Mouse (Mus musculus): ENCODE measurements around the gene Pou2f3. TPM values are rescaled to one million over a fixed set of nuclear protein-coding genes. Genes with fewer than 3 reads are reported as not detected.

The Pou2f3 gene
- 0.12 TPM in 1 of 2 replicates, not detected in the other for polyA plus RNA-seq (2015; fragmentation: Nextera tagmentation; extraction: Ambion mirVana)

DNA sequence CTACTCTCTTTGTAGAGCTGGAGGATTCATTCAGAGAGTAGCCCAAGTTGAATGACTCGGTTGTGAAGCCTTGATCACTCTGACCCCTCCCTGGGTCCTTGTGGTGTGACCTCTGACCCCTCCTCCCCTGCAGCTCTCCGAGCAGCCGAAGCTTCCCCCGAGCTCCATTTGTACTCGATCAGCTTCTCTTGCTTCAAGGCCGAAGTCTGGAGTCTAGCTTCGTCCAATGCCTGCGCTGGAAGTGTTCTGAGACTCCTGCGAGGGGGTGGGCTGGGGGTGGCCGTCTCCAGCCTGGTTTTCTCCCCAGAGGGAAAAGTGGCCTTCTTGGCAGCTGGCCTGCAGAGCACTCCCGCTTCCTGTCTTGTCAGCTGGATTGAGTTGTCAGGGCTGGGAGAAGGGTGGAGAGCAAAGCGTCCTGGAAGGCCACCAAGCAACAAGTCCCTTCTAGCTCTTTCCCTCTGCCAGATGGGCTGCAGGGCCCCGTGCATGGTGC is at the start of gene Pou2f3:
Pou2f3 (minus strand) TSS at position 180 of the 493 bp plus-strand sequence.
- Histone ChIP-seq H3K4me2 (peak within 1 kb of the TSS; percentile 27; the same call in 1 of the 2 replicates), H3K4me1 (replicated peaks) (peaks cover 22% of the 10 kb centered on the region), H3K27me3 (peaks cover 31% of the 10 kb centered on the region), H3K36me3 (no peaks in the 10 kb centered on the region), H3K9ac (0 out of 2 replicates have a peak within 1 kb of the TSS, but pooled peaks have one; percentile 15), H3K27ac (no peak within 1 kb of the TSS), H3K9me3 (no peaks in the 10 kb centered on the region), H3K4me3 (no peak within 1 kb of the TSS)
- WGBS = 2% methylated on average over 13 of the region's 13 CpGs
- no peak for ATAC-seq (ENCODE audit: low FRiP score)

DNA sequence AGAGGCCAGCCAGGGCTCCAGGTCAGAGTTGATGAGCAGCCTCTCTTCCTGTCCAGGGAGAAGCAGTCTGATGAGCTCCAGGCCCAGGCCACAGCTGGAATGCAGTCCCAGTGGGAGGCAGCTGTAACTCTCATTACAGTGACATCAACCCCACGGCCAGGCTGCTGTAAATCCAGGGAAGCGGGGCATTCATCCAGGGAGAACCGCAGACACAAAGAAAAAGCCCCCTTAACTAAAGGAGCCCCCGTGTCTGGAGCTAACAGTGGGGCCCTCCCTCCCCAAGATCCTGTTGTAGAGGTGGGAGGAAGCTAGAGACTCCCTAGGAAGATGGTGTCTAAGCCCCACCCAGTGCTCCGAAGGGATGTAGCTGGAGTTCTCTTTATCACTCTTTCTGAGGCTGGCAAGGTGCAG is 43.1 kb upstream of the Pou2f3 start:
- Histone ChIP-seq H3K36me3 (no peaks in the 10 kb centered on the region), H3K9me3 (no peaks in the 10 kb centered on the region), H3K9ac (no peak overlapping the region), H3K27ac (peak overlapping the region; percentile 26; the same call in 1 of the 2 replicates), H3K4me2 (no peak overlapping the region), H3K4me1 (replicated peaks) (peaks cover 8% of the 10 kb centered on the region), H3K27me3 (0 out of 2 replicates have a peak, but pooled peaks cover 6% of the 10 kb centered on the region), H3K4me3 (no peak overlapping the region)
- no peak for ATAC-seq (ENCODE audit: low FRiP score)
- WGBS = 23% methylated on average over 5 of the region's 5 CpGs

DNA sequence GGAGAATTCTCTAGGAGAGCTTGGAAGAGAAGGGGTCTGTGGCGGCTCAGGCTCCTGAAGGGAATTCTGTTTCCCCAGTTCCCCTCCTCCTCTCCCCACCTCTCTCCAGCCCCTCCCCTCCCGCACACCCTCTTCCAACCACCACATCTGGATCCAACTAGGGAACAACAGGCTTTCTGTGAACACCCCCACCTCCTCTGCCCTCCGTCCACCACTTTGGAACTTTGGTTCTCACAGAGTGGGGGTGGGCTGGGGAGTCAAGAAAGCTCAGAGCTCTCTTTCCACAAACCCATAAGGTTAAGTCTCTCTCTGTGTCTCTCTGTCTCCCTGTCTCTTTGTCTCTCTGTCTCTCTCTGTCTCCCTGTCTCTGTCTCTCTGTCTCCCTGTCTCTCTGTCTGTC is 42.6 kb upstream of the Pou2f3 start:
- 0 out of 2 replicates have a peak, but pooled peaks cover 6% of the 10 kb centered on the region for H3K27me3 ChIP-seq
- H3K4me3 ChIP-seq = no peak overlapping the region
- H3K4me2 ChIP-seq = no peak overlapping the region
- WGBS = 52% methylated on average over 3 of the region's 3 CpGs
- H3K36me3 ChIP-seq = no peaks in the 10 kb centered on the region
- peak overlapping the region; percentile 26; the same call in 1 of the 2 replicates for H3K27ac ChIP-seq
- no peak overlapping the region for H3K9ac ChIP-seq
- no peaks in the 10 kb centered on the region for H3K9me3 ChIP-seq
- peaks cover 8% of the 10 kb centered on the region for H3K4me1 ChIP-seq (replicated peaks)
- ATAC-seq (ENCODE audit: low FRiP score) = no peak

DNA sequence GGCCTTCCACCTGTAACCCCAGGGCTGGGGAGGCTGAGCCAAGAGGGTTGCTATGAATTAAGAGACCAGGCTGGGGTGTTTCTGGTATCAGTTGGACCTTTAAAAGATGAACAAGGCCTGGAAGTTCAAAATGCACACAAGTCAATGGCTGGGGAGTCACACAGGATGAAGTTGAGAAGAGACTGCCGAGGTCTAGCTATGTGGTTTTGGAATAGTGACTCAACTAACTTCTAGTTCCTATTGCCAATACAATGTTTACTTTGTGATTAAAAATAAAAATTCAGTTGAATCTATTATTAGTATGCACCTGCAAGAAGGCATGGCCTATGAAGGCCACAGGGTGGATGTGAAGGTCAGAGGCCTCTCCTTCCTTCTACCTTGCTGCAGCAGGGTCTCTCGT is 41.6 kb upstream of the Pou2f3 start:
- no peak overlapping the region for H3K9ac ChIP-seq
- H3K4me2 ChIP-seq = no peak overlapping the region
- no peaks in the 10 kb centered on the region for H3K36me3 ChIP-seq
- no peaks in the 10 kb centered on the region for H3K9me3 ChIP-seq
- no peak for ATAC-seq (ENCODE audit: low FRiP score)
- 0 out of 2 replicates have a peak, but pooled peaks cover 6% of the 10 kb centered on the region for H3K27me3 ChIP-seq
- peaks cover 8% of the 10 kb centered on the region for H3K4me1 ChIP-seq (replicated peaks)
- H3K27ac ChIP-seq = no peak overlapping the region
- H3K4me3 ChIP-seq = no peak overlapping the region
- 92% methylated on average over 2 of the region's 2 CpGs for WGBS

DNA sequence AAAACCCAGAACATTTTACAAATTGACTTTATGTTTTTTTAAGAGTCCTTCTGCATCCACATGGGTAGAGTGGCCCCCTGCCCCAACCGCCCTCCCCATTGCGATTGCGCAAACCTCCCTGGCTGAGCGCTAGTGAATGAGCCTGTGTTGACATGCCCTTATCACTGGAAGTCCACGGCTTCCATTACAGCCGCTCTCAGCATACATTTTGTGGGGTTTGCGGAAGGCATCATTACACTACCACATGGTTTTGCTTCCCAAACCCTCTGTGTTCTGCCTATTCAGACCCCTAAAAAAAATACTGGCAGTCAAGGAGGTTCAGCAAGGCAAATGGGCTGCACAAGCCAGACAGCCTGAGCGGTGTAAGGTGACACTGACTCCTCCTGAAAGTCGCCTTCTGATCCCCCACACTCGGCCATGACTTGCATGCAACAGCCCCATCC is 36.6 kb upstream of the Pou2f3 start:
- Histone ChIP-seq H3K4me3 (no peak overlapping the region), H3K9ac (no peak overlapping the region), H3K4me2 (no peak overlapping the region), H3K9me3 (no peaks in the 10 kb centered on the region), H3K36me3 (no peaks in the 10 kb centered on the region), H3K27me3 (peaks cover 18% of the 10 kb centered on the region; the same call in 1 of the 2 replicates), H3K4me1 (replicated peaks) (no peaks in the 10 kb centered on the region), H3K27ac (no peak overlapping the region)
- no peak for ATAC-seq (ENCODE audit: low FRiP score)
- WGBS = 51% methylated on average over 10 of the region's 10 CpGs

DNA sequence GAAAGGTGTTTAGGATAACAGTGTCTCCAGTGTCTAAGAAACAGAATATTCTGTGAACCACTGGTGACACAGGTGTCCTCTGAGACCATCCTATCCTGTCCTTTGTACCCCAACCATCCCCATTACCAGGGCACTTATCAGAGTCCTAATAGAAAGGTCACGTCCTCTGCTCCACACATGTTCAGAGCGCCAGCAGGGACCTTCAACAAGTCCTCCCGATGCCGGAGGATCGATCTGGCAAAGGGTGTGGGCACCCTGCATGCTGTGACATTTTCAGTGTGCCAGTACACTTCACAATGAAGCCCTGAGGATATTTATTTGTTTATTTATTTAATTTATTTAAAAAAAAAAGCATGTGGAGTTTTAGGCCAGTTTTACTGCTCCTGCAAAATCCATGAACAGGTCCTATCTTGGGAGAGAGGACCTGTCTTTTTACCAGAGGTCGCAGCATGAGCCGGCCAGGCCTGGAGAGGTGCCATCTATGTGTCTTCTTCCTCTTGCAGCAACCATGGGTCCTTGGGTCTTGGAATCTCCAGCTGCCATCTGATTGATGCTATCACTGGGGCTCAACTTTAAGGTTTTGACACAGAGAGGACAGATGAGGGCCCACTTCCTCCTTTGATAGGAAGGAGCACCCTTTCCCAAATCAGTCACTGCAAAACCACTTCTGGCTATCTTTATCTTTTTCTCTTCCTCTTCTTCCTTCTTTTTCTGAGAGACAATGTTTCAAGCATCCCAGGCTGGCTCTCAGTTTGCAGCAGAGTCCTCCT is 35.8 kb upstream of the Pou2f3 start:
- Histone ChIP-seq H3K27me3 (peaks cover 21% of the 10 kb centered on the region; the same call in 1 of the 2 replicates), H3K4me3 (no peak overlapping the region), H3K27ac (no peak overlapping the region), H3K4me1 (replicated peaks) (peaks cover 3% of the 10 kb centered on the region; the same call in 1 of the 2 replicates), H3K36me3 (no peaks in the 10 kb centered on the region), H3K4me2 (no peak overlapping the region), H3K9ac (no peak overlapping the region), H3K9me3 (no peaks in the 10 kb centered on the region)
- ATAC-seq (ENCODE audit: low FRiP score) = no peak
- WGBS = 90% methylated on average over 7 of the region's 7 CpGs

DNA sequence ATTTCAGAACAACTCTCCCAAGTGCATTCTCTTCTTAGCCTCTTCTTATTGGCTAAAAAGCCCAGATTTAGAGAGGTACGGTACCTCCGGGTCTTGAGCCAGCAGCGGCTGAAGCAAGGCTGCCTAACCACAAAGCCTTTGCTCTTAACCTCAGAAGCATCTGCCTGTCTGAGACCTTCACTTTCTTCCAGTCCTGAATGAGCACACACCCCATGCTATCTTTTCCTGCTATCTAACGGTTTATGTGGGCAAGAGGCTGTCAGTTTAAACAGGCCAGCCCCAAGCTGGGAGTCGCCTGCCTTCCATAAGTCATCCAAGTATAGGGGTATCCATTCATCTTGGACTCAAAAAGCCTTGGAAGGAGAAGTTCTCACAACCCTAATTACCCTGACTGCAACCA is 32.3 kb upstream of the Pou2f3 start:
- 85% methylated on average over 5 of the region's 5 CpGs for WGBS
- Histone ChIP-seq H3K9ac (no peak overlapping the region), H3K4me1 (replicated peaks) (peaks cover 23% of the 10 kb centered on the region), H3K4me3 (no peak overlapping the region), H3K27me3 (peaks cover 53% of the 10 kb centered on the region), H3K9me3 (no peaks in the 10 kb centered on the region), H3K27ac (no peak overlapping the region), H3K36me3 (no peaks in the 10 kb centered on the region), H3K4me2 (no peak overlapping the region)
- no peak for ATAC-seq (ENCODE audit: low FRiP score)

DNA sequence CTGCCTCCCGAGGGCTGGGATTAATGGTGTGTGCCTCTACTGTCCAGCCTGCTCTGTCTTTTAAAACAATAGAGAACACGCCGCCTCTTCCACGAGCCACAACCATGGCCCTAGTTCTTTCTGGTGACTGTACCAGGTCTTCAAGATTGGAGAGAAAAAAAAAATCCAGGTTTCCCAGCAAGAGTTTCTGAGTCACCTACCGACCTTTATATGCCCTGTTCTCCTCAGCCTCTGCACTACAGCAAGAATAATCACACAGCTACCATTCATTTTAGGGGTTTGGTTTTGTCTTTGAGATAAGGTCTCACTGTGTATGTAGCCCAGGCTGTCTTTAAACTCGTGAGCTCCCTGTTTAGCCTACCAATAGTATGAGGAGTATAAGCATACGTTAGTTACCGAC is 31.8 kb upstream of the Pou2f3 start:
- 89% methylated on average over 8 of the region's 8 CpGs for WGBS

DNA sequence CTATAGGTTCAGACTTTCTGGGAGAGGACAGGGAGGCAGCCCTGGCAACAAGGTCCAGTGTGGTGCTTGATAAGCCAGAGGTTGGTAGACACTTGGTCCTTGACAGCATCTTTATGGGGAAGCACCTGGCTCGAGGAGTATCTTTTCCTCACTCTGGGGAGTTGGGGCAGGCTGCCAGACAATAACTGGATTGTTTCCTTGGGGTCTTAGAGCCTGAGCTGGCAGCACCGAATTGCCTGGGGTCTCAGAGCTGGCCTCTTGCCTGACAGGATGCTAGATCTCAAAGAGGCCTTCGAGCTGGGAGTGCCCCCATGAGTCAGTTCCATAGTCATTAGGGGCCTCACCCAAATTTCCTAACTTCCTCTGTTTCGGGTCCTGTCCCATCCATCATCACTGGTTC is 31.1 kb upstream of the Pou2f3 start:
- ATAC-seq (ENCODE audit: low FRiP score) = no peak
- Histone ChIP-seq H3K9ac (no peak overlapping the region), H3K4me2 (no peak overlapping the region), H3K4me3 (no peak overlapping the region), H3K4me1 (replicated peaks) (peaks cover 23% of the 10 kb centered on the region), H3K9me3 (no peaks in the 10 kb centered on the region), H3K36me3 (no peaks in the 10 kb centered on the region), H3K27ac (no peak overlapping the region), H3K27me3 (peaks cover 63% of the 10 kb centered on the region)
- WGBS = 67% methylated on average over 4 of the region's 4 CpGs

More for the DNA sequence above, 31.8 kb upstream of the Pou2f3 start:
- no peak overlapping the region for H3K9ac ChIP-seq
- H3K4me2 ChIP-seq = no peak overlapping the region
- H3K27ac ChIP-seq = no peak overlapping the region
- H3K4me3 ChIP-seq = no peak overlapping the region
- H3K36me3 ChIP-seq = no peaks in the 10 kb centered on the region
- peaks cover 23% of the 10 kb centered on the region for H3K4me1 ChIP-seq (replicated peaks)
- no peaks in the 10 kb centered on the region for H3K9me3 ChIP-seq
- ATAC-seq (ENCODE audit: low FRiP score) = no peak
- peaks cover 58% of the 10 kb centered on the region for H3K27me3 ChIP-seq

DNA sequence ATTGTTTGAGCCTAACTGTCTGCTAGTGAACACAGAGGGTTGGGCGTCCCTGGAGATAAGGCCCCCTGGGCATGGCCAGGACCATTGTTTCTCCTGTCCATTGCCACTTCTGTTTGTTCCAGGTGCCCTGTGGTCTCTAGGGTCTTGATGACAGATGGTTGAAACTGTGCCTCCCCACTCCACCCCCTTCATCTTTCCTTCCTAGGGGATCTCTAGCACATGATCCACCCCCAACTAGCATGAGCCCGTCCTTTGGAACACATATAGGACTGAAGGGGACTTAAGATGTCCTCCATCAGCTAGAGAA is 30.4 kb upstream of the Pou2f3 start:
- H3K9ac ChIP-seq = peak overlapping the region; percentile 76; the same call in 1 of the 2 replicates
- ATAC-seq (ENCODE audit: low FRiP score) = no peak

DNA sequence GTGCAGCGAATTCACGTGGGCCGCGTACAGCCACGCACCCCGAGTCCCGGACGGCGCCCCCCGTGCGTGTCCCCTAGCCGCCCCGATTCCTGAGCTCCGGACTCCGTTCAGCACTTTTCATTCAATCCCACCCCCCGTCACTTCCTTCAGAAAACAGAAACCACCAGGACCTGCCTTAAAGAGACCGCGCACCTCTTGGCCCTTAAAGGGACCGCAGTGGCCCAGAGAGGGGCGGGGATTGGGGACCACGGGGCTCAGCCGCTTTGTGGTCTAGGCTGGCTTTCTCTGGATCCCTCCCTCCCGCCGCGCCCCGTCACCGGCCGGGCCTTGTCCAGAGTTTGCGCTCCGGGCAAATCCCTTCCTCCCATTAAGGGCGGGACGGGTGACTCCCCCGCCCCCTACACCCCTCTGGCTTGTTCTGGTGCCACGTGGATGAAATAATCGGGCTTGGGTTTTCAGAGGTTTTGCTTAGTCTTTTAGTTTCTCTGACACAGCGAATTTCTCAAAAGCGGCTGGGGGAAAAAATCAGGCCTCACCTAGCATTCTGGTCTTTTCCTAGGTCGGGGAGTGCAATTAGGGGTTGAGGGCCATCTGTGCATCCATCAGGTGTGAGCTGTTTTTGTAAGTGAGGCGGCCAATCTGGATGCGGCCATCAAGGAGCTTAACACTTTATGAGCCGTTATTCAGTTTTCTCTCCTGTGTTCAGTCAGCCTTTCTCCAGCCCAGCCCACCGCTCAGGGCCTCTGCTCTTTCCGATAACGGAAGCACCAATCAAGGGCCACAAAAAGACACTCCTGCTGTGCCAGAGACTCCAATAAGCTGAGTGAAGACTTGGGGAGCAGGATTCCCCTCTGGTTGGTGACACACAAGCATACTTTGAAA is 29.8 kb upstream of the Pou2f3 start, which contains the start of gene Oaf:
Oaf (minus strand) TSS at position 200 of the 882 bp plus-strand sequence.
- H3K36me3 ChIP-seq = no peaks in the 10 kb centered on the region
- ATAC-seq (ENCODE audit: low FRiP score) = peak; percentile 78
- WGBS = 2% methylated on average over 44 of the region's 44 CpGs
- peaks cover 67% of the 10 kb centered on the region for H3K27me3 ChIP-seq
- H3K27ac ChIP-seq = peak within 1 kb of the TSS; percentile 52; the same call in 1 of the 2 replicates
- peak within 1 kb of the TSS; percentile 53 for H3K4me3 ChIP-seq
- peaks cover 23% of the 10 kb centered on the region for H3K4me1 ChIP-seq (replicated peaks)
- peak within 1 kb of the TSS; percentile 74 for H3K4me2 ChIP-seq
- H3K9ac ChIP-seq = peak within 1 kb of the TSS; percentile 76
- H3K9me3 ChIP-seq = no peaks in the 10 kb centered on the region

More for the DNA sequence above, 30.4 kb upstream of the Pou2f3 start:
- H3K4me1 ChIP-seq (replicated peaks) = peaks cover 23% of the 10 kb centered on the region
- 53% methylated on average over 2 of the region's 2 CpGs for WGBS
- H3K4me2 ChIP-seq = peak overlapping the region; percentile 74
- H3K4me3 ChIP-seq = peak overlapping the region; percentile 53; the same call in 1 of the 2 replicates
- H3K9me3 ChIP-seq = no peaks in the 10 kb centered on the region
- H3K36me3 ChIP-seq = no peaks in the 10 kb centered on the region
- H3K27ac ChIP-seq = peak overlapping the region; percentile 52; the same call in 1 of the 2 replicates
- H3K27me3 ChIP-seq = peaks cover 65% of the 10 kb centered on the region

All from hindbrain, embryonic 13.5 days (tissue).